Mouse (Mus musculus) ovary, postnatal 10 days (tissue): ENCODE results near the gene Bend5.

Source experiments
- DNase-seq: peaks from one replicate; pipeline ENCODE4 v3.0.0; 2022; ENCODE audit warnings: low spot score

Gene Bend5

GRCm38 (mm10) chr4:111486187-111486586, 71.4 kb downstream of the Bend5 start:
- DNase-seq, result no peak

GRCm38 (mm10) chr4:111487233-111487843, 72.5 kb downstream of the Bend5 start:
- no peak for DNase-seq

- DNase-seq, result no peak
Measured at GRCm38 (mm10) chr4:111493750-111494404, 79.1 kb downstream of the Bend5 start.

DNA sequence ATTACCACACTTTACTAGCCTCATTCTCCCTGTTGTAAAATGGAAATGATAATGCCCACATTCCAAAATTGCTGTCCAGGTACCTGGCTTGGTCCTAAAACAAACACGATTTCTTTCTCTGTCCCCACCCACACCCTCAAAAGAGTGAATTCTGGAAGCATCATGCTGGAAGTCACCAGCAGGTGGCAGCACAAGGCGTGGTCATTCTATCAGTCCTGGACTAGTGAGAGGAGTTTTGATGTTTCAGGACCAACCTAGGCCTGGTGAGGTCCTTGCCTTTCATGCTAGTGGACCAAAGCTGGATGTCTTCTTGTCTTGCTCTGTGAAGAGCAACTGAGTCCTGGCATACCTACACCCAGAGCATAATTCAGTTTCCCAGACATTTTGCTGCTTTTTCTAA, 81.1 kb downstream of the Bend5 start:
- peak; percentile 43 for DNase-seq

- DNase-seq, result no peak
Measured at GRCm38 (mm10) chr4:111498751-111499150, 83.9 kb downstream of the Bend5 start.

DNA sequence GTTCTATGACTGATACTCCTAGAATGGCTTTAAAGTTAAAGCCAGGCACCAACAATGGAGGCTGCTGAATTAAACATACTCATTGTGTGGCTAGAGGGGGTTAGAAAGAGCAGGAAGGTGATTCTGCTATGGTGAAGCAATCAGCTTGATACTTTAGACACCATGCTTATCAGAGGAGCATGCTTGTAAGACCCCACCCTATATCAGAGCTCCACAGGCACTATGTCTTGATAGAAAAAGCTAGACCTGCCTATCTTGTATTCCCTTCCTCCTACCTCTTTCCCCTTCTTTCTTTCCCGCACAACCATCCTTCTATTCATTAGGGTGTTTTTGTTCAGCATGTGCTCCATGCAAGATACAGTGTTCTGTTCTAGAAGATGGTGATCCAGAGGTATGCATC, 86.6 kb downstream of the Bend5 start:
- DNase-seq, result no peak

DNA sequence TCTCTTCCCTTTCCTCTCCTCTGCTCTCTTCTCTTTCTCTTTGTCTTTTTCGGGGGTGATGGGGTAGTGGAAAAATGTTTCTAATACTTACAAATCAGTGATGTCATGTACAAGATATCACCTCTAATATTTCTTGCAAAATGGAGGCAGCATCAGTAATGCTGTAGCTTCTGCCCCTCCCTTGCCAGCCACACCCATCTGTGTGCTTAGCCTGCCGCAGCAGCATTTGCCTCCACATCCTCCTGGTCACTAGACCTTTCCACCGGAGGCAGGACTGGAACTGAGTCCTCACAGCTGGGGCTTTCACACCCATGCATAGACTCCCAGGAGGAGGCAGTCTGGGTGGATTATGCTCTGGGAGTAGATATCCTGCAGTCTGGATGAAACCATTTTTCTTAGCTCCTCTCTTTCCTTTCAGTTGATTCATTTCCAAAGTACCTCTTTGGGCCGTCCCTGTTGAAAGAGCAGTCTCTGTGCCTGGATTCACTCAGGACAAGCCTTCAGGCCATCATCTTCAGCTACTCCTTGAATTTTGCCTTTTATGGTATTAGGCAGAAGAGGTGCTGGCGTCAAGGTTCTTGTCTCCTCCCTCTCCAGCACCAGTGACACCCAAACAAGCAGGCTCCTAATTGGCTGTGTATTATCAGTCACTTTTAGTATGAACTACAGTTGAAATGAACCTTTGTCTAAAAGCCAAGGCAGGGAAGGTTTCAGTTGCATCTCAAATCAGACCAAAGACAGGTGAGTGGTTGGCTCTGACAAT, 88.3 kb downstream of the Bend5 start:
- DNase-seq, result no peak

- no peak for DNase-seq
Measured at GRCm38 (mm10) chr4:111504952-111505351, 90.1 kb downstream of the Bend5 start.
